Mouse (Mus musculus): ENCODE measurements at regions not wholly inside any gene's neighbourhood (a gene's known extent, or its start where the extent isn't known, plus 50 kb on each side); places are given as distances from the start of the nearest gene placed in this dataset.

DNA sequence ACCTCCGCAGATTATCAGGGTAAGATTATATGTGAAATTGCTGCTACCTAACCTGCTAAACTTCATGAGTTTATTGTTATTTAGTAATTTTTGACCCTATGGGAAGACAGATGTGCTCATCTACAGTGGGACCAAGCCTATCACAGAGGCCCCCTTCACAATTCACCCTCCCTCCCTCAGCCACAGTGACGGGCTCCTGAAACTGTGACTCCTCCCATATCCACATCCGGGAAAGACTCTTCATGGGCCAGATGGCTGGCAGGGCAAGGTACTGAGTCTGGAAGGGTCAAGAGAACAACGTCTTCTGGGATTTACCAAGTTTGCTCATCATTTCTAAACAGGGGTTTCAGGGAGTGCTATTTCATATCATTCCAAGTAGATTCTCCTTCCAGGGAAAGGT, 84.1 kb upstream of the Irs2 start:
- no peak for DNase-seq (ENCODE audit: low spot score)

- DNase-seq (ENCODE audit: low spot score) = no peak
Observed at GRCm38 (mm10) chr8:11091675-11092345, 83.6 kb upstream of the Irs2 start.

- no peak for DNase-seq (ENCODE audit: low spot score)
Observed at GRCm38 (mm10) chr8:11088946-11089665, 80.8 kb upstream of the Irs2 start.

DNA sequence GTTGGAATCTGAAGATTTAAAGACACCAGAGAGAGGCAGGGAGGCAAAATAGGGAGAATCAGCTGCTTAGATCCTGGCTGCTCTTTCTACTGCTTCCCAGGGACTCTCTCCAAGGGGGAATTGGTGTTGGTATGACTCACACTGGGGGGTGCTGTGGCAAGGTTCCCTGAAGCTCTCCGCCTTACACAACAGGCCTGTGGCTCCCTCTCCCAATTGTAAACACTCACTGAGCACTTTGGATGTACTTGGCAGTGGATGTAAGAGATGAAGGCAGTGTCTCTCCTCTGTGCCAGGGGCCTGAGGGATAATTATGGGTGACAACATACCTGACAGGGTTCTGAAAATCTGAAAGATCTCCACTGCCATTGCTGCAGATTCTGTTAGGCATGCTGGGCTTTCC, 77.0 kb upstream of the Irs2 start:
- DNase-seq (ENCODE audit: low spot score) = no peak

DNA sequence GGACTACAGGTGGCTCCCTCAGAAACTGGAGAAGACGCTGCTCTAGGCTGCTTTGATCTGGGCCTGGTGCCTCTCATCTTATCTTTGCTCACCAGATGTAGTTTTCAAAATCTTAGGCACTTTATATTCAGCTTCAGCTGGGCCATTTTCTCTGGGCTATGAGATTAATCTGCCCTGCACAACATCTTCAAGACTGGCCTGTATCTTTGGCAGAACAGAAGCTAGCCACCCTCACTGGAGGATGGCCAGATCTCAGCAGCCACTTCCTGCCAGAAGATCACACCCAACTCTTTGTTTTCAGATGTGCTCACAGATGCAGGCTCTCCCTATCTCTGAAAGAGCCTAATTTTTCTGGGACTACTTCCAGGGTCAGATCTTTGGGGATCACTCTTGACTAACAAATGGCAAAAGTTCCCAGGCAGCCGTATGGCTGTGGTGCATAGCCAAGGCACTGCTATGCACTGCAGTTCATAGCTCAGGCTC, 75.8 kb upstream of the Irs2 start:
- no peak for DNase-seq (ENCODE audit: low spot score)

DNA sequence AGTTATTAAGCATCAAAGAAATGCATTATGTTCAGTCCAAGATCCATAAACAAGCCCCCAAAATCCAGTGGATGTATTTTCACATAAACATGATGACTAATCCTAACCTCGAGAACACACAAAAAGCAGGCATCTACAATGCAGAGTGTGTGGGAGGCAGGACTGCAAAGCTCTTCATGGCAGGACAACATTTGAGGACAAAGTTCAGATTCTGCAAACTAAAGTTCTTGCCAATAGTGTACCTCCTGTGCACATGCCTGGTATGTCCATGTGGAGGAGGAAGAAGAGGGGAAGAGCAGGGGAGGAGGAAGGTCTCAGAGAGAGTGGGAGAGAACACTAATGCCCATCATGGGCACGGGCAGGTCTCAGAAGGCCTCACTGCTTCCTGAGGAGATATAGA, 72.6 kb upstream of the Irs2 start:
- DNase-seq (ENCODE audit: low spot score) = no peak

GRCm38 (mm10) chr8:11079805-11080204, 71.5 kb upstream of the Irs2 start:
- DNase-seq (ENCODE audit: low spot score) = no peak

DNA sequence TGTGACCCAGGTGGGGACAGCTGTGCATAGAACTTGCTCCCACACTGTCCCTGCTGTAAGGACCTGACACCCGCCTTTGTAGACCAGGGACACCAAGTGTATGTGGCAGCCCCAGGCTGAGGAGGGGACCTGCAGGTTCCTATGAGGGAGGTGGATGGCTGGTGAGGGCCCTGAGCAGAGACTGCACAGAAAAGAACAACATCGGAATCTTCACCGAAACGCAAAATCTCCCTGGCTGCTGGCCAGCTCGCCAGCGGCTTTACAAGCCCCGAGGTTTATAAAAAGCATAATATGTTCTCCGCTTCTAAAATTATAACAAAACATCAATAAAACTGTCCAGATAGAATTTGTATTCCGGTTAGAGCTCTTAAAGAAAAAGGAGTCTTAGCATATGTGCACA, 68.9 kb upstream of the Irs2 start:
- DNase-seq (ENCODE audit: low spot score) = no peak

GRCm38 (mm10) chr8:11071162-11071561, 62.9 kb upstream of the Irs2 start:
- DNase-seq (ENCODE audit: low spot score) = peak; percentile 17

GRCm38 (mm10) chr8:11067450-11067849, 59.2 kb upstream of the Irs2 start:
- no peak for DNase-seq (ENCODE audit: low spot score)

DNA sequence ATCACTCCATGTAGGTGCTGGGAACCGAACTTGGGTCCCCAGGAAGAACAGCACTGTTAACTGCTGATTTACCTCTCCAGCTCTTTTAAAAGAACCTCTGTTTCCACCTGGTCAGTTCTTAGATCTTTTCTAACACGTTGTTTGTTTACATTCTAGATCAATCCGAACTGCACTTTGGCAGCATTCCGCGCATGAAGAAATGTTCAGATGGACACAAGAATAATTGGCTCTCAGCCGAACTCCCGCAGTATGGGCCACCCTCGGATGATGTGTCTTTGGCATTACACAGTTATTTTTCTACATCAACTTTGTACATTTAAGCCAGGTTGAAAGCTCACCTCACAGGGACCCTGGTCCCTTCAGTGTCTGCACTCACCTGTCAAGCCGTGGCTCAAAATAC, 57.7 kb upstream of the Irs2 start:
- no peak for DNase-seq (ENCODE audit: low spot score)

GRCm38 (mm10) chr8:11065303-11065702, 57.0 kb upstream of the Irs2 start:
- DNase-seq (ENCODE audit: low spot score) = no peak

GRCm38 (mm10) chr8:11063058-11063457, 54.8 kb upstream of the Irs2 start:
- DNase-seq (ENCODE audit: low spot score) = no peak

GRCm38 (mm10) chr8:11062348-11062946, 54.2 kb upstream of the Irs2 start:
- DNase-seq (ENCODE audit: low spot score) = no peak

- DNase-seq (ENCODE audit: low spot score) = no peak
Observed at GRCm38 (mm10) chr8:11061711-11062110, 53.5 kb upstream of the Irs2 start.

DNA sequence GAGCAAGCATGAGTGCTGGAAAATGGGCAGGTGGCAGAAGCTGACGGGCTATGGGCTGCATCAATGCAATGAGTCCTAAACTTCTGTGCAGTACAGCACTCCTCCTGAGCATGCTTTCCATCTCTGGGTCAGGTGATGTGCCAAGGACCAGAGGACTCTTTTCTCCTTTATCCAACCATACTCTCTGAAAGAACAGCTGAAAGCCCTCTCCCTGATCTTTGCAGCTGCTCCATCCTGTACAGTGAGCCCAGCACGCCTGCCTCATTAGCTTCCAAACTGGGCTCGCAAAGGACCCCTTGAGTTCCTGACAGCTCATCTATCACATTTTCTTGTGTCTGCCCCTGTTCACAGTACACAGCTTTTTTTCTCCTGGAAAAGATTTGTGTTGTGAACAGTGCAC, 52.3 kb upstream of the Irs2 start:
- DNase-seq (ENCODE audit: low spot score) = no peak

DNA sequence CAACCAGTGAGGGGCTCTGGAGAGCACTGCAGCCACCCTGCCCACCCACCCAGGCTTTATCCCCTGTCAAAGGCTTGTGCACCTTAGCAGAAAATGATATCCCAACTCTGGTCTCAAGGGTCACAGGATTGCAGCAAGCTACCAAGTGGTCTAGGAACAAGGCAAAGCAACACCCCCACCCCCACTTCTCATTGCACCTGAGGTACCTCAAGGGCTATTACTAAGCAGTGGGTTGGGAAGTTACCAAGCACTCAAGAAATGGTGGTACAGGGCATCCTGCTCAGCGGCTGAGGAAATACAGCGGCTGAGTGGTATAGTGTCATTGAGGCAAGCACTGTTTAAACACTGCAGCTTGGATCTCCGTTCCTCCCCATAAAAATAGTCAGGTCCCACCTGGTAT, 50.1 kb upstream of the Irs2 start:
- DNase-seq (ENCODE audit: low spot score) = no peak

Measured in embryo, embryonic 10.5 days (tissue).